In genomic region chr5:116569629-116570028, GRCm38 (mm10) we compare ENCODE assay signal across 13 mouse cellular contexts. TPM values are rescaled to one million over a fixed set of nuclear protein-coding genes. Genes with fewer than 3 reads are reported as not detected.
DNase-seq lines count a peak whose midpoint lies in the region; ATAC-seq and TF ChIP-seq lines count a peak whose summit lies in the region.
"Had no signal": no experiment of that assay in that cellular context is flagged by ENCODE, and none has a peak within 500 bp of the region (broad histone marks: within the 10 kb centered on the region; RNA-seq: fewer than 3 reads in every experiment).

No protein-coding gene starts in this region.

- ATAC-seq in embryonic facial prominence, embryonic 14.5 days (ENCODE audit: low read depth), result peak; percentile 60; the same call in 1 of the 2 replicates
- ATAC-seq in hindbrain, postnatal 0 days, result peak; percentile 75
- ATAC-seq in neural tube, embryonic 13.5 days (ENCODE audit: low read depth), result peak; percentile 65

- H3K27ac ChIP-seq in embryonic facial prominence, embryonic 14.5 days (replicated peaks; ENCODE audit: low read depth, low read length), result no peak overlapping the region
- peak overlapping the region; percentile 18; the same call in 1 of the 2 replicates for H3K27ac ChIP-seq in hindbrain, postnatal 0 days
- H3K27ac ChIP-seq in neural tube, embryonic 13.5 days (replicated peaks), result peak overlapping the region; percentile 78
- H3K27ac ChIP-seq: embryonic facial prominence, embryonic 13.5 days; limb, embryonic 12.5 days had no signal

- 1% methylated on average over 9 of the region's 9 CpGs for WGBS in embryonic facial prominence, embryonic 14.5 days
- WGBS in hindbrain, postnatal 0 days, result 6% methylated on average over 9 of the region's 9 CpGs
- WGBS in neural tube, embryonic 13.5 days, result 2% methylated on average over 8 of the region's 9 CpGs

- no peaks in the 10 kb centered on the region; the same call in 1 of the 2 replicates for H3K27me3 ChIP-seq in embryonic facial prominence, embryonic 14.5 days (replicated peaks; ENCODE audit: control insufficient read depth, insufficient read depth, low read length)
- no peaks in the 10 kb centered on the region for H3K27me3 ChIP-seq in hindbrain, postnatal 0 days (ENCODE audit: insufficient read depth, low read length)
- H3K27me3 ChIP-seq in neural tube, embryonic 13.5 days, result no peaks in the 10 kb centered on the region

- no peak for TF ChIP-seq CTCF in hindbrain, postnatal 0 days (IDR thresholded peaks at IDR 0.05; ENCODE audit: low read depth)

- DNase-seq in cerebellum, postnatal 25 days, result peak; percentile 52 to 58
- peak; percentile 61 for DNase-seq in embryonic facial prominence, embryonic 14.5 days (ENCODE audit: low spot score)
- peak; percentile 74 for DNase-seq in hindbrain, postnatal 0 days (ENCODE audit: low spot score)
- DNase-seq in gastrocnemius, postnatal 36 days, result no peak
- DNase-seq in heart, postnatal 36 days, result no peak
- no peak for DNase-seq in adrenal gland, postnatal 36 days
- DNase-seq: adrenal gland, postnatal 10 days; heart, adult 11 months; kidney, adult 8-10 months; thymus, postnatal 36 days had no signal

- no peaks in the 10 kb centered on the region for H3K36me3 ChIP-seq in embryonic facial prominence, embryonic 14.5 days (ENCODE audit: control insufficient read depth, insufficient read depth, low read length)
- no peaks in the 10 kb centered on the region for H3K36me3 ChIP-seq in hindbrain, postnatal 0 days (ENCODE audit: insufficient read depth, low read length)
- no peaks in the 10 kb centered on the region for H3K36me3 ChIP-seq in neural tube, embryonic 13.5 days
- H3K36me3 ChIP-seq: embryonic facial prominence, embryonic 13.5 days; limb, embryonic 12.5 days had no signal

- H3K9me3 ChIP-seq in embryonic facial prominence, embryonic 14.5 days (ENCODE audit: control insufficient read depth, low read length), result no peaks in the 10 kb centered on the region
- no peaks in the 10 kb centered on the region for H3K9me3 ChIP-seq in hindbrain, postnatal 0 days (ENCODE audit: low read length)
- no peaks in the 10 kb centered on the region for H3K9me3 ChIP-seq in neural tube, embryonic 13.5 days
- H3K9me3 ChIP-seq: embryonic facial prominence, embryonic 13.5 days; limb, embryonic 12.5 days had no signal

- intact Hi-C loops in gastrocnemius, postnatal 36 days (cut with DNase I), result loop anchor here (5.0 kb wide), 1 partner anchor 48 kb away; no protein-coding TSS in a partner anchor
- intact Hi-C loops in heart, postnatal 36 days (cut with DNase I), result no loop called here

- H3K4me1 ChIP-seq in embryonic facial prominence, embryonic 14.5 days (ENCODE audit: control insufficient read depth, insufficient read depth, low read length), result no peaks in the 10 kb centered on the region
- peaks cover 10% of the 10 kb centered on the region; the same call in 1 of the 2 replicates for H3K4me1 ChIP-seq in hindbrain, postnatal 0 days (ENCODE audit: insufficient read depth, low read length)
- H3K4me1 ChIP-seq in neural tube, embryonic 13.5 days (replicated peaks), result peaks cover 76% of the 10 kb centered on the region

- H3K4me3 ChIP-seq in embryonic facial prominence, embryonic 14.5 days (ENCODE audit: low read depth, low read length), result no peak overlapping the region
- H3K4me3 ChIP-seq in hindbrain, postnatal 0 days (ENCODE audit: low read length), result no peak overlapping the region
- no peak overlapping the region for H3K4me3 ChIP-seq in neural tube, embryonic 13.5 days
- H3K4me3 ChIP-seq: embryonic facial prominence, embryonic 13.5 days; limb, embryonic 12.5 days had no signal

- H3K9ac ChIP-seq in embryonic facial prominence, embryonic 14.5 days (ENCODE audit: low read depth, low read length), result no peak overlapping the region
- no peak overlapping the region for H3K9ac ChIP-seq in hindbrain, postnatal 0 days (replicated peaks; ENCODE audit: low read length)
- H3K9ac ChIP-seq in neural tube, embryonic 13.5 days, result peak overlapping the region; percentile 56
- H3K9ac ChIP-seq: embryonic facial prominence, embryonic 13.5 days; limb, embryonic 12.5 days had no signal

- H3K4me2 ChIP-seq in embryonic facial prominence, embryonic 14.5 days (ENCODE audit: low read depth, low read length), result no peak overlapping the region
- H3K4me2 ChIP-seq in hindbrain, postnatal 0 days (ENCODE audit: low read depth, low read length), result no peak overlapping the region
- H3K4me2 ChIP-seq in neural tube, embryonic 13.5 days, result peak overlapping the region; percentile 18; the same call in 1 of the 2 replicates
- H3K4me2 ChIP-seq: embryonic facial prominence, embryonic 13.5 days; limb, embryonic 12.5 days had no signal

RNA-seq across cellular contexts. Expression of gene Srrm4, which starts 22.0 kb away (rescaled TPM):
- 1.2 and 1.4 TPM in 2 replicates for polyA plus RNA-seq in embryonic facial prominence, embryonic 14.5 days (2014; fragmentation: Nextera tagmentation; extraction: Ambion mirVana)
- 5.9 and 6.6 TPM in 2 replicates for total RNA-seq in hindbrain, postnatal 0 days (2014; rRNA removed)
- polyA plus RNA-seq in hindbrain, postnatal 0 days (2015; fragmentation: Nextera tagmentation; extraction: Ambion mirVana), result 11.8 and 12.5 TPM in 2 replicates
- polyA plus RNA-seq in neural tube, embryonic 13.5 days (2015; fragmentation: Nextera tagmentation; extraction: Ambion mirVana), result 19.2 and 19.9 TPM in 2 replicates
- total RNA-seq in gastrocnemius, postnatal 36 days (2021), result under 1 TPM; 0.10 to 0.18 TPM
- total RNA-seq in heart, postnatal 36 days (2021), result 1 to 10 TPM; 6.7 to 7.8 TPM
- 1 to 10 TPM; 1.6 to 1.9 TPM for total RNA-seq in adrenal gland, postnatal 36 days (2021)

Comparison
In these comparisons a context has a peak if more than half of its experiments do, and no peak if none do; other contexts are left out.
1. DNase-seq: peak in cerebellum, postnatal 25 days (2 of 2), embryonic facial prominence, embryonic 14.5 days (single experiment) and hindbrain, postnatal 0 days (single experiment); none in gastrocnemius, postnatal 36 days (0 of 2), heart, postnatal 36 days (0 of 2) and adrenal gland, postnatal 36 days (0 of 2).
2. Peak in every context shown above with its lines, with median percentiles within 50 percentile points of each other: ATAC-seq.